Mouse (Mus musculus): ENCODE measurements at regions not wholly inside any gene's neighbourhood (a gene's known extent, or its start where the extent isn't known, plus 50 kb on each side); places are given as distances from the start of the nearest gene placed in this dataset.
A peak's percentile ranks its signal among the peaks of the same experiment; 100 is the strongest.

- ATAC-seq: no peak
- Histone ChIP-seq H3K36me3 (replicated peaks; ENCODE audit: insufficient read depth, low read length) (no peaks in the 10 kb centered on the region), H3K27me3 (ENCODE audit: insufficient read depth, low read length) (no peaks in the 10 kb centered on the region), H3K4me2 (ENCODE audit: low read depth, low read length) (no peak overlapping the region), H3K27ac (ENCODE audit: low read depth) (peak overlapping the region; percentile 57; the same call in 1 of the 2 replicates), H3K4me1 (ENCODE audit: insufficient read depth) (no peaks in the 10 kb centered on the region), H3K4me3 (ENCODE audit: low read depth, low read length) (no peak overlapping the region), H3K9me3 (ENCODE audit: low read length) (no peaks in the 10 kb centered on the region), H3K9ac (replicated peaks) (no peak overlapping the region)
- DNase-seq: no peak
- TF ChIP-seq EP300 (IDR thresholded peaks at IDR 0.05; ENCODE audit: low read depth) (no peak), CTCF (IDR thresholded peaks at IDR 0.05; ENCODE audit: low read depth) (no peak)
- WGBS (ENCODE audit: insufficient replicate concordance): 42% methylated on average over 5 of the region's 5 CpGs
Observed at GRCm38 (mm10) chr14:15061966-15062860, 259.0 kb downstream of the Nek10 start.

DNA sequence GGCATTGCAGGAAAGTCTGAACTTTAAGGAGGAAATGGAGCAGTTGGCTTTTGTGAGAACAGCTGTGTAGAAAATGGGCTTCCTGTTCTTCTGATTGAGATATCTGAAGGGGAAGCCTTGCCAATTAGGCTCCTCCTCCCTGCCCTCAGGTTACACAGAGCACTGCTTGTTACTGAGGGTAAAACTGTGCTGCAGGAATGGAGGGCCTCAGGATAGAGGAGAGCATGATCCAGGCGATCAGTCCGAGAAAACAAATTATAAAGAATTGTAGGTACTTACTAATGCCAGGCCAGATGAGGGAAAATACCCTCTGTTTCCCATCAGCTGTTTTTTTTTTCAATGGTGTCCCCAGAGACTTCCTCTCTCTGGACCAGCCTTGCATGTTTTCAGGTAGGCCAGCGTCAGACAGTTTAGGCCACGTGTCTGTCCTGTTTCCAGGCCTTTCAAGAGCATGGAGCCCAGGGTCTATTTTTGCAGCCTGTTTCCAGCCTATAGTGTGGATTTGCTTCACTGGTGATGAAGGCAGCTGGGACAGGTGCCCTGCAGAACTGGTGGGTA is 259.7 kb downstream of the Nek10 start:
- no peak for DNase-seq
- H3K4me3 ChIP-seq (ENCODE audit: low read depth, low read length): no peak overlapping the region
- no peak for TF ChIP-seq EP300 (IDR thresholded peaks at IDR 0.05; ENCODE audit: low read depth)
- TF ChIP-seq CTCF (IDR thresholded peaks at IDR 0.05; ENCODE audit: low read depth): no peak
- 0 out of 2 replicates have a peak overlapping the region, but pooled peaks have one; percentile 44 for H3K27ac ChIP-seq (ENCODE audit: low read depth)
- H3K4me2 ChIP-seq (ENCODE audit: low read depth, low read length): no peak overlapping the region
- no peaks in the 10 kb centered on the region for H3K9me3 ChIP-seq (ENCODE audit: low read length)
- H3K9ac ChIP-seq (replicated peaks): no peak overlapping the region
- no peaks in the 10 kb centered on the region for H3K27me3 ChIP-seq (ENCODE audit: insufficient read depth, low read length)
- WGBS (ENCODE audit: insufficient replicate concordance): 37% methylated on average over 4 of the region's 4 CpGs
- ATAC-seq: peak; percentile 66
- no peaks in the 10 kb centered on the region for H3K36me3 ChIP-seq (replicated peaks; ENCODE audit: insufficient read depth, low read length)
- no peaks in the 10 kb centered on the region for H3K4me1 ChIP-seq (ENCODE audit: insufficient read depth)

- no peaks in the 10 kb centered on the region for H3K4me1 ChIP-seq (ENCODE audit: insufficient read depth)
- H3K9ac ChIP-seq (replicated peaks): no peak overlapping the region
- 62% methylated on average over 5 of the region's 5 CpGs for whole genome bisulfite sequencing (ENCODE audit: insufficient replicate concordance)
- no peak for TF ChIP-seq EP300 (IDR thresholded peaks at IDR 0.05; ENCODE audit: low read depth)
- no peak for TF ChIP-seq CTCF (IDR thresholded peaks at IDR 0.05; ENCODE audit: low read depth)
- no peak overlapping the region for H3K27ac ChIP-seq (ENCODE audit: low read depth)
- ATAC-seq (no peak), DNase-seq (no peak)
- H3K27me3 ChIP-seq (ENCODE audit: insufficient read depth, low read length): no peaks in the 10 kb centered on the region
- no peak overlapping the region for H3K4me3 ChIP-seq (ENCODE audit: low read depth, low read length)
- no peaks in the 10 kb centered on the region for H3K36me3 ChIP-seq (replicated peaks; ENCODE audit: insufficient read depth, low read length)
- no peak overlapping the region for H3K4me2 ChIP-seq (ENCODE audit: low read depth, low read length)
- no peaks in the 10 kb centered on the region for H3K9me3 ChIP-seq (ENCODE audit: low read length)
Observed at GRCm38 (mm10) chr14:15064991-15065525, 261.8 kb downstream of the Nek10 start.

- H3K4me1 ChIP-seq (ENCODE audit: insufficient read depth): no peaks in the 10 kb centered on the region
- no peak for ATAC-seq
- H3K9me3 ChIP-seq (ENCODE audit: low read length): no peaks in the 10 kb centered on the region
- no peaks in the 10 kb centered on the region for H3K27me3 ChIP-seq (ENCODE audit: insufficient read depth, low read length)
- no peak overlapping the region for H3K4me2 ChIP-seq (ENCODE audit: low read depth, low read length)
- no peak overlapping the region for H3K4me3 ChIP-seq (ENCODE audit: low read depth, low read length)
- 47% methylated on average over 3 of the region's 3 CpGs for WGBS (ENCODE audit: insufficient replicate concordance)
- H3K27ac ChIP-seq (ENCODE audit: low read depth): no peak overlapping the region
- H3K9ac ChIP-seq (replicated peaks): no peak overlapping the region
- TF ChIP-seq EP300 (IDR thresholded peaks at IDR 0.05; ENCODE audit: low read depth): no peak
- no peak for TF ChIP-seq CTCF (IDR thresholded peaks at IDR 0.05; ENCODE audit: low read depth)
- no peaks in the 10 kb centered on the region for H3K36me3 ChIP-seq (replicated peaks; ENCODE audit: insufficient read depth, low read length)
- DNase-seq: no peak
Observed at GRCm38 (mm10) chr14:15075877-15076276, 272.7 kb downstream of the Nek10 start.

DNA sequence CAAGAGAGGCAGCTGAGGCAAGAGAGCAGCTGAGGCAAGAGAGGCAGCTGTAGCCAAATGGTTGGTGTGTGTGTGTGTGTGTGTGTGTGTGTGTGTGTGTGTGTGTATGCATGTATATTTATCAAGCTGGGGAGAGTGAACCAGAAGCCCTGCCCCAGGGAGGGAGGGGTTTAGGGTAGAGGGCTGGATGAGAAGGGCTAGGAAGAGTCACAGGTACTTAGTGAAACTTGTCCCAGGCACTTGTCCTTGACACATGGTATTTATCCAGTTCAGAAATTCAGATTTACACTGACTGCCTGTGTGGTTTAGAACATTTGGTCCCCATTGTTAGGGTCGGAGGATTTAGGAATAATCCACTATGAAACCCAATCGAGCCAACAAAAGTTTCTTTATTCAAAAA is 279.7 kb downstream of the Nek10 start:
- DNase-seq (no peak), ATAC-seq (no peak)
- H3K4me3 ChIP-seq (ENCODE audit: low read depth, low read length): no peak overlapping the region
- H3K9me3 ChIP-seq (ENCODE audit: low read length): no peaks in the 10 kb centered on the region
- no peak for TF ChIP-seq CTCF (IDR thresholded peaks at IDR 0.05; ENCODE audit: low read depth)
- TF ChIP-seq EP300 (IDR thresholded peaks at IDR 0.05; ENCODE audit: low read depth): no peak
- no peak overlapping the region for H3K4me2 ChIP-seq (ENCODE audit: low read depth, low read length)
- no peak overlapping the region for H3K9ac ChIP-seq (replicated peaks)
- no peaks in the 10 kb centered on the region for H3K27me3 ChIP-seq (ENCODE audit: insufficient read depth, low read length)
- WGBS (ENCODE audit: insufficient replicate concordance): 86% methylated on average over 2 of the region's 2 CpGs
- H3K36me3 ChIP-seq (replicated peaks; ENCODE audit: insufficient read depth, low read length): no peaks in the 10 kb centered on the region
- no peaks in the 10 kb centered on the region for H3K4me1 ChIP-seq (ENCODE audit: insufficient read depth)
- H3K27ac ChIP-seq (ENCODE audit: low read depth): no peak overlapping the region

DNA sequence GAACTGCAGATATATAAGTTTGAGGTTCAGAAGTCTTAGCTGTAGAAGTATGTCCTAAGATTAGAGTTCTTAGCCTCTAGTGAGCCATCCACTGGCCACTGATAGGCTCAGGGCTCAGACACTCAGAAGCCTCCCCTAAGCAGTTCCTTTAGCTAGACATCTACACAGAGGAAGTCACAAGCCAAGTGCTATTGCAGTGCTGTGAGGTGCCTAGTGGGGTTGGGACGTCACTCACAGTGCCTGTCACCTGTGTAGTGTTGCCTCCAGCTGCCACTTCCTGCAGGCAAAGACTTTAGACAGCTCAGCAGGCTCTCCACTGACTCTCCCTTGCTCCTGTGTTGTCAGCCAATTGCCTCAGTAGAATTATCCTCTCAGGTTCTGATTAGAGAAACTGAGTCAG is 280.6 kb downstream of the Nek10 start:
- Histone ChIP-seq H3K4me1 (ENCODE audit: insufficient read depth) (no peaks in the 10 kb centered on the region), H3K27ac (ENCODE audit: low read depth) (no peak overlapping the region), H3K27me3 (ENCODE audit: insufficient read depth, low read length) (no peaks in the 10 kb centered on the region), H3K36me3 (replicated peaks; ENCODE audit: insufficient read depth, low read length) (no peaks in the 10 kb centered on the region), H3K4me3 (ENCODE audit: low read depth, low read length) (no peak overlapping the region), H3K9me3 (ENCODE audit: low read length) (no peaks in the 10 kb centered on the region), H3K9ac (replicated peaks) (no peak overlapping the region), H3K4me2 (ENCODE audit: low read depth, low read length) (no peak overlapping the region)
- no peak for DNase-seq
- ATAC-seq: no peak
- TF ChIP-seq EP300 (IDR thresholded peaks at IDR 0.05; ENCODE audit: low read depth): no peak
- 13% methylated on average over 1 of the region's 1 CpGs for WGBS (ENCODE audit: insufficient replicate concordance)
